Mouse (Mus musculus): ENCODE measurements around the gene Olfr1216.
"Not testable (repeated sequence)": the region's sequence is repeated elsewhere in the genome, so short reads cannot be mapped to it uniquely, and the experiment has no call there.

Olfr1216 gene

DNA sequence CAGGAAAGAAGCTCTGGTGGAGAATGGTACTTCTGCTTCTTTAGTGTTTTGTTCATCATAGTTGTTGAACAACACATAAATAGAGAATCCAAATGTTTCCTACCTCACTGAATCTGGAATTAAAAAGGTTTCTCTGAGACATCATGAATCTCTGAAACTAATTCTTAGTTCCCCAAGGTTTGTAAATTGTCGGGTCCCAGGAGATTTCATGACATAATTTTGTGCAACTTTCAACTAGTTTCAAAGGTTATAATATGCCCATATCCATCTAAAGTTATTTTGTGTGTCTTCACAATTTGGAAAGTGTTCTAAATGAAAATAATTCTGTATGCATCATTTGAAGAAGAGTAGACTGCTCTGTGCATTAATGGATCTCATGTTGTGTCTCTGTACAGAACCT lies at the start of gene Olfr1216:
Gene Olfr1216, minus strand, starts transcription at position 101 of the 400 bp plus-strand sequence.
- no peak for DNase-seq

- DNase-seq, result no peak
These were observed 42.9 kb upstream of the Olfr1216 start, which contains the start of gene Olfr1218 for GRCm38 (mm10) chr2:89061087-89061486. Olfr1218 (minus strand) TSS chr2:89061187.

- DNase-seq, result no peak
These were observed 13.8 kb upstream of the Olfr1216 start, which contains the start of gene Olfr1217 for GRCm38 (mm10) chr2:89031965-89032364. Olfr1217 (minus strand) TSS chr2:89032065.

GRCm38 (mm10) chr2:89021436-89021835 lies 3.3 kb upstream of the Olfr1216 start:
- DNase-seq, result not testable (repeated sequence)

DNA sequence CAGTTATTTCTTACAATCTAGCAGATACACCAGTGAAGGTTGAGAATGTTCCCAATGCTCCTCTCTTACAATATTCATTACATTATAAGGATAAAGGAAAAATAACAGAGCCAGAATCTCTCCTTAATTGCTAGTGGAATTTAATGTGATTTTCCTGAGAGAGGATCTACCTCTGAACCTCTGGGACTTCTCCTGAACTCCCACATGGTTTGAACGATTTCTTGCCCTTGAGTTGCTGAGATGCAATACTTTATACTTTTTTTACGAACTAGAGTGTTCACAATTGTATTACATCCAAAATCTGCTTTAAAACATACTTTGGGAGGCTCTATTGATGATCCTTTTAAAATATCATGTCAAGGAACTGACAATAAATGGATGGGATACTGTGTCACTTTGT lies 11.3 kb downstream of the Olfr1216 start, which contains the start of gene Olfr1215:
Gene Olfr1215, minus strand, starts transcription at position 101 of the 400 bp plus-strand sequence.
- no peak for DNase-seq

GRCm38 (mm10) chr2:88992553-88992952 lies 25.6 kb downstream of the Olfr1216 start, which contains the start of gene Olfr1214:
Olfr1214 (minus strand) TSS chr2:88992653.
- DNase-seq, result no peak

- no peak for DNase-seq
These were observed 38.0 kb downstream of the Olfr1216 start, which contains the start of gene Gm13762 for GRCm38 (mm10) chr2:88980181-88980580. Gm13762 (minus strand) TSS chr2:88980281.
